Mouse (Mus musculus): ENCODE results near the gene Patj.

GRCm38 (mm10) chr4:98698921-98699320 is 303.3 kb downstream of the Patj start:
- TF ChIP-seq CTCF (IDR thresholded peaks at IDR 0.05; ENCODE audit: borderline replicate concordance, insufficient read depth, low read length) (no peak), POLR2A (IDR thresholded peaks at IDR 0.05; ENCODE audit: low read depth, low read length) (no peak)

All from embryonic fibroblast, embryonic 13.5 days (primary cell).